Mouse (Mus musculus): ENCODE results near the gene Galns.

The Galns gene

GRCm38 (mm10) chr8:122611295-122612133 is at the start of gene Galns, which contains the start of gene Trappc2l:
Gene Galns (minus strand): TSS chr8:122611463.
Gene Trappc2l (plus strand): TSS chr8:122611640.
- peak; percentile 93 to 96 for DNase-seq

DNA sequence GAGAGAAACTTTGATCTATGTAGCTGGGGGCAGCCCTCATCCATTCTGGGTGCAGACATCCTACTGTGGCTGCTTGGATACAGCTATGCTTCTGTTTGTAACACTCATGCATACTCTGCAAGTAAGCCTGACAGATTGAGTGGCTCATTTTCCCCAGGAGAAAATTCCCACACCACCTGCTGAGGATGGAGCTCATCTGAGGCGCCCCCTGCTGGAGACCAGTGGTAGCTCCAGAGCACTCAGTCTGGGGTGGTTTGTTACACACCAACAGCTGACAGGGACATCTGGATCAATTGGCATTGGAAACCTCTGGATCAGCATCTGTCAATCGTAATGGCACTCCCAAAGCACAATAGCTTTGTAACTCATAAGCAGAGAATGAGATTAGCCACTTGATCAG is 48.8 kb upstream of the Galns start:
- peak in 1 of 2 experiments; percentile 48 for DNase-seq

- DNase-seq = no peak
Observed at GRCm38 (mm10) chr8:122658807-122659160, 47.5 kb upstream of the Galns start.

GRCm38 (mm10) chr8:122658149-122658806 is 47.0 kb upstream of the Galns start:
- no peak for DNase-seq

GRCm38 (mm10) chr8:122656056-122656999 is 45.1 kb upstream of the Galns start:
- DNase-seq = no peak

- DNase-seq = no peak
Observed at GRCm38 (mm10) chr8:122654768-122655167, 43.5 kb upstream of the Galns start.

GRCm38 (mm10) chr8:122652643-122653042 is 41.4 kb upstream of the Galns start:
- no peak for DNase-seq

DNA sequence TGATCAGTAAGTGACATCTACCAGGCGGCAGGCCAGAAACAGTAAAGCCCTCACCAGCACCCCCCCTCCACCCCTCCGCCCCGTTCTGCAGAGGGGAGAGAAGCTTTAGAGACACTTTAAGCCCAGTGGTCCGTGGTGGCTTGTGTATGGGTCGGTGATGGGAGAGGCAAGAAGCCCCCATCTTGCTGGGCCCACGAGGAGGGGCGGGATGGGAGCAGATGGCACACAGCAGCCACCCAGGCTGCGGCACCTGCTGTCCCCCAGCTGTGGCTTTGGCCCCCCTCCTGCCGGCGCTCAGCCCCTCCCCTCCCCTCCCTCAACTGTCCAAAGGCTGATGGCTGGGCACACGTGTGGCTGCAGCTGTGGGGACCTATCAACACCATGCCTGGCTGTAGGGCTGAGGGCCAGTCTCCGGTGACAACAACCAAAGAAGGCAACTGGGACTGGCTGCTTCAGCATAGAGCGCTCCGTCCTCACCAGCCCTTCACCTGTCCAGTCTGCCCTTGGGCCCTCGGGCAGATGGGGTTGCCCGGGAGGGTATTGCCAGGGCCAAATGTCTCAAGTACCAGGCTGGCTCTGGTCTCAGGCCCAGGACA is 40.2 kb upstream of the Galns start:
- no peak for DNase-seq

GRCm38 (mm10) chr8:122648192-122648970 is 37.1 kb upstream of the Galns start:
- no peak for DNase-seq

- DNase-seq = no peak
Observed at GRCm38 (mm10) chr8:122646337-122646736, 35.1 kb upstream of the Galns start.

GRCm38 (mm10) chr8:122644175-122644954 is 33.1 kb upstream of the Galns start:
- DNase-seq = no peak

DNA sequence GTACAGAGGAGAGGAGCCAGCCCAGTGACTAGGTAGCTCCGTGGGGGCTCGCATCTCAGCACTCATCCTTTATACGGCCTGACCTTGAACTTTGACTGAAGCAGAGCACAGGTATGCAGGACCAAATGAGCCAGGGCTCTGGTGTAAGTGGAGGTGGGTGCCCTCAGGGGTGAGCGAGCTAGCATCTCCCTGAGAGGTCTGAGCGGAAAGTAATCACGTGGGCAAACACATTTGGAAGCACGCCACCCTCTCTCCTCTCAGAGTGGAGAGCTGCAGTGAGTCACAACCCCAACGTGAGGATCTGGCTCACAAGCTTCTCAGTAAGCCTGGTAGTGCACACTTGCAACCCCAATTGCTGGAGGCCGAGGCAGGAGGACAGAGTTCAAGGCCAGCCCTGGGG is 30.8 kb upstream of the Galns start:
- DNase-seq = no peak

- DNase-seq = no peak
Observed at GRCm38 (mm10) chr8:122641406-122641805, 30.1 kb upstream of the Galns start.

DNA sequence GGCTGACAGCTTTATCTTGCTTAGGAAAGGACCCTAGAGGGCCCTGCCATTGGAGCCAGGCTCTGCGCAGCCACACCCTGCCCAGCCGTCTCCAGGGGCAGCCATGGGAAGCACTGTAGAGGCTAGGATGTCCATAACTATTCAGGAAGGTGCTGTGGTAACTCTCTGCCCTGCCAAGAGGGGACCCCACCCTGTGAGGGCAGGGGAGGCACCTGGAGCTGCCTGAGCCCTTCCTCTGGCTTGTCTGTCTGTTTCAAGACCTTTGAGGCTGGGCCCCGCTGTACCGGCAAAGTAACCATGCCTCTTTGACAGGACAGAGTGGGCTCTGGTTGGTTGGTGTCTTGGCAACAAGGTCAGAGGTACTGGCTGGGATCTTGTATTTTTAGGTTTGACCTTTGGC is 29.6 kb upstream of the Galns start:
- DNase-seq = no peak

GRCm38 (mm10) chr8:122639521-122640248 is 28.4 kb upstream of the Galns start:
- no peak for DNase-seq

DNA sequence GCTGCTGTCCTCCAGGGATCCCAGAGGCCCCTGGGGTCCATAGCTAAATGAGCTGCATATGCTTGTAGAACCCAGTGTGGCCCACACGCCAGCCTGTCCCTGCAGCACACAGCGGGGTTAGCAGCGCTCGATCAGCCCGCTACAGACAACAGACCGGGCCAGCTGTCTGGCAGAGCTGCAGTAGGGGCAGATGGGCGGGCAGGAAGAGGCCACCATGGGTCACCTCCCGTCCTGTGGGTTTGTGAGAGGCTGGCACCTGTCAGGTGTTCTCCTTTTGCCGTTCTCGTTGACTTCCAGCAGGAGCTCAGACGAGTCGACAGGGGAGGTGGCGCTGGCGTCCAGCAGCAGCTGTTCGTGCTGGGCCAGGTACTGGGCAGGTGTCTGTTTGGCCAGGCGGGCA is 27.3 kb upstream of the Galns start:
- no peak for DNase-seq

DNA sequence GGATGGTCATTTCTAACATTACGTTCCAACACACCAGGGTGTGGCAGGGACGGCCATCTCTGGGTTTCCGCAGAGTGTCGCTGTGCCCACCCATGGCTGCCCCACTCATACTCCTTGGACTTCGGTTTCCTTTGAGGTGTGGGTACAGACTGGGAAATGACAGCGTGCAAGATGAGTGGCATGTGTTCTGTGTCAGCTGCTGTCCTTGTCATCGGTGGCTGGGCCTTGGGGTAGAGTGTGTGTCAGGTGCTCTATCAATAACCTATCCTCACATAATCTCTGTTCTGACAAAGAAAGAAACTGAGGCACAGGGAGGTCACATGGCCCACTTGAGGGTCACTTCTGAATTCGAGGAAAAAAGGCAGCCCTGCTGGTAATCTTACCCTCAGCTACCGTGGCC is 26.0 kb upstream of the Galns start:
- no peak for DNase-seq

GRCm38 (mm10) chr8:122636803-122637175 is 25.5 kb upstream of the Galns start:
- DNase-seq = no peak

- no peak for DNase-seq
Observed at GRCm38 (mm10) chr8:122635878-122636802, 24.9 kb upstream of the Galns start.

Measured in spleen, adult 18-20 months (tissue).